Mouse (Mus musculus): ENCODE data around the gene Lsm14b.

Lsm14b gene

DNA sequence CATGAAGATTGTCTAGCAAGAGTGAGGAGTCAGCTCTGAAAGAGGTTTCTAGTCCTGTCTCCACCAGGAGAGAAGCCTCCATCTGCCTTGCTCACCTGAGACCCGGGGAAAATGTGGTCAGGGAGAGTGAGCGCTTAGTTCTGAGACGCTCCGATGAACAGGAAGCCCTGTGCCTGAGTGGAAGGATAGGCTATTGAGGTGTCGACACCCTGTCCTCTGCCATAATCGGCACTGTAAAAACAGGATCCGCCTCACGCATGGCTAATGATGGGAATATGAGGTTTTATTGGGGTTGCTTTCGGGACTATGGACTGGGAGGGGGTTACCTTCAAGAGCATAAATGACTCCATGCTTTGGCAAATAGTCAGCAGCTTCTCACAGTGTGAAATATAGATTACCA lies 6.2 kb upstream of the Lsm14b start:
- DNase-seq (ENCODE audit: low spot score), result no peak

- no peak for DNase-seq (ENCODE audit: low spot score)
Observed at GRCm38 (mm10) chr2:180020091-180020661, 4.6 kb upstream of the Lsm14b start.

DNA sequence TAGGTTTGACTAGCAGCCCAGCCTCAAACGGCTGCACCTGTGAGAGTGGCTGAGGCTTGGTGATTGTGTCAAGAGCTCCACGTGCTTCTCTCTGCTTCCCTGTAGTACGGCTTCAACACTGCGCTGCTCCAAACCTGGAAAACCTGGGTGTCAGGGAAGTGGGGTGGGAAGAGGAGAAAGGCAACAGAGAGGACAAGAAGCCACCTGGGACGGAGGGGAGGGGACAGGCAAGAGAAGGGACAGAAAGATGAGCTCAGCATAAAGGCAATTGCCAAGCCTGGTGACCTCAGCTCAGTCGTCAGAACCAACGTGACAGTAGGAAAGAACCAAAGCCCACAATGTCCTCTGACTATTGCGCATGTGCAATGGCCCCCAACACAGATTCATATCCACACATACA lies 3.9 kb upstream of the Lsm14b start:
- DNase-seq (ENCODE audit: low spot score), result no peak

DNA sequence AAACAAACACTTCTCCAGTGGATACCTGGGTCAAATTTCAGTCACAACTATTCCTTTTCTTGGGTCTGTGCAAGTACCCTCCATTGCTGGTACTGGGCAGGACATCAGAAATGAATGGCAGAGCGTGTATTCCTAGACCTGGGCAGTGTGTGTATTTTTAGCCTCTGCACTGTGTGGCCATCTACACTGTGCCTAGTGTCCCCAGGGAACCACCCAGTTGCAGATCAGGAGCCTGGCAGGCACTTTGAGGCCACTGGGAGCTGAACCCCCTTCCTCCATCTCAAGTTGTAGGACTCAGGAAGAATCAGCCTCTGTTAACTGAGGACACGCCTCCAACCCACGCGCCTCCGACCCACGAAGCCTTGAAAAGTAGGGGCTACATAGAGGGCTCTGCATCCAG lies 2.0 kb upstream of the Lsm14b start:
- DNase-seq (ENCODE audit: low spot score), result peak; percentile 3

DNA sequence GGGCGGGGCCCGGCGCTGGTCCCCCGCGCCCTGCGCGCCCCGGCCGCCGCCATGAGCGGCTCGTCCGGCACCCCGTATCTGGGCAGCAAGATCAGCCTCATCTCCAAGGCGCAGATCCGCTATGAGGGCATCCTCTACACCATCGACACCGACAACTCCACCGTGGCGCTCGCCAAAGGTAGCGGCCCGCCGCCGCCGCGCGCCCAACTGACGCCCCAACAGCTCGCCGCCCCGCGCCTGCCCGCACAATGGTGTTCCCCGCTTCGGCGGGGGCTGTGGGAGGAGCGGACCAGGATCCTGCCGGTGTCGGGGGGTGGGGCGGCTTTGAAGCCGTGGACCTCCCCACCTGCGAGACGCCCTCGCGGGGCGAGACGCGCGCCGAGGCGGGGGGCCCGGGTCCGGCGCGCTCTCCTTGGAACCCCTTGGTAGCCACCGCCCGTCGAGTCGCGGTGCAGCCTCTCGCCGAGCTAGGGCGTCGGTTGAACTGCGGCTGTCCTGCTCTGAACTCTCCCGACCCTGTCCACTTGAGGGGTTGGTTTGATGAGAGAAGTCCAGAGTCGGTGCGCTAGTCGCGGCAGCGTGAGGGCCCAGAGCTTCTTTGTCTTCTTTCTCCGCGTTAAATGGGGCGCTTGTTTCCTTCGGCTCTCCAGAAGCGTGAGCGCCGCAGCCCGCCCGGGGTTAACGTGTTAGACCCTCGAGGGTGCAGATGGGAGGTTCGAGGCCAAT lies 511 bp downstream of the Lsm14b start:
- DNase-seq (ENCODE audit: low spot score), result peak; percentile 49

- no peak for DNase-seq (ENCODE audit: low spot score)
Observed at GRCm38 (mm10) chr2:180025861-180026200, 1.0 kb downstream of the Lsm14b start.

- DNase-seq (ENCODE audit: low spot score), result no peak
Observed at GRCm38 (mm10) chr2:180027768-180028167, 3.0 kb downstream of the Lsm14b start.

GRCm38 (mm10) chr2:180031270-180031669 lies 6.5 kb downstream of the Lsm14b start:
- DNase-seq (ENCODE audit: low spot score), result no peak

- no peak for DNase-seq (ENCODE audit: low spot score)
Observed at GRCm38 (mm10) chr2:180032925-180033324, 8.1 kb downstream of the Lsm14b start.

DNA sequence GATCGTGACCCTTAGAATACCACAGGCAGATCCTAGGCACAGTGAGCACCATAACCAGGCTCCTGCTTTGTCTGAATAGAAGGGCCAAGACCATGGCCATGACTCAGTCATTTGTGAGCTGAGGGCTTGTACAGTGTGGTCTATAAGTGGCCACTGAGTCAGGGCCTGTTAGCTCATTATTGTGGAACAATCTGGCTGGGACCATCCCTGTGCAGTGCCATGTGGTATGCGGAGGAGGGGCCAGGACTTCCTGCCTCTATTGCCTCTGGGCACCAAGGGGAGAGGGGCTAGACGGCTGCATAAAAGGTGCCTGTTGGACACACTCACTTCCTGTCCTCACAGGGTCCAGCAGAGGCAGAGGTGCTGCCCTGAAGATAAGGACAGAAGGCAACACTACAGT lies 9.2 kb downstream of the Lsm14b start:
- DNase-seq (ENCODE audit: low spot score), result no peak

DNA sequence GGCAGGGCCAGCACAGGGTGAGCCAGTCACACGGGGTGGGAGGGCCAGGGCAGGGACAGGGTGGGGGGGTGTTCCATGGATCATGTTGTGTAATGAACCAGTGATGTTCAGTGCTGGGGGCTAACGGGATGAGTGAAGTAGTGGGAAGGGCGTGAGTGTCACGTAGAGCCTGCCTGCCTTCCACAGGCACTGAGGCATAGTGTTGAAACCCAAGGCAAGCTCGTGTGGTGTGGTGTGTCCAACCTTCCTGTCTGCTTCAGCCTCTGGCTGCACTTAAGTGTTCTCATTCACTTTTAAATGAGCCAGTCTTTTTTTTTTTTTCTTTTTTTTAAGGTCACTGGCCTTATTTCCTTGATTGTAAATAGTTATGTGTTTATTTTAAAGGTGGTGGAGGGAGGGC lies 10.0 kb downstream of the Lsm14b start:
- DNase-seq (ENCODE audit: low spot score), result no peak

DNA sequence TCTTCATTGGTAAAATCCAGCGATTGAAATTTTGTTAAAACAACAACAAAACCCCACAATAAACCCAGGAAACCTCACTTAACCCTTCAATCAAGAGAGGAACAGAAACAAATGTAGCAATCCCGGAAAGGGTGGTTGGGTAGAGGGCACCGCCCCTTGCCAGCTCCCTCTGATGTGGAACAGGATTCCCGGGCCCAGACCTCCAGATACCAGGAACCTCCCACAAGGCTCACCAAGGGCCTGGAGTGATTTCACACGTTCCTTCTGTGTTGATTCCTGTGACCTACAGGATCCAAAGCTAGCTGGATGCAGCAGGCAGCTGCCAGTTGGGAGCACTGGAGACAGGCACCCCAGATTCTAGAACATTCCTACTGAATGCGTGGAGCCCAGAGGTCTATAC lies 15.6 kb downstream of the Lsm14b start:
- DNase-seq (ENCODE audit: low spot score), result no peak

GRCm38 (mm10) chr2:180041577-180042255 lies 16.9 kb downstream of the Lsm14b start:
- DNase-seq (ENCODE audit: low spot score), result peak; percentile 56

DNA sequence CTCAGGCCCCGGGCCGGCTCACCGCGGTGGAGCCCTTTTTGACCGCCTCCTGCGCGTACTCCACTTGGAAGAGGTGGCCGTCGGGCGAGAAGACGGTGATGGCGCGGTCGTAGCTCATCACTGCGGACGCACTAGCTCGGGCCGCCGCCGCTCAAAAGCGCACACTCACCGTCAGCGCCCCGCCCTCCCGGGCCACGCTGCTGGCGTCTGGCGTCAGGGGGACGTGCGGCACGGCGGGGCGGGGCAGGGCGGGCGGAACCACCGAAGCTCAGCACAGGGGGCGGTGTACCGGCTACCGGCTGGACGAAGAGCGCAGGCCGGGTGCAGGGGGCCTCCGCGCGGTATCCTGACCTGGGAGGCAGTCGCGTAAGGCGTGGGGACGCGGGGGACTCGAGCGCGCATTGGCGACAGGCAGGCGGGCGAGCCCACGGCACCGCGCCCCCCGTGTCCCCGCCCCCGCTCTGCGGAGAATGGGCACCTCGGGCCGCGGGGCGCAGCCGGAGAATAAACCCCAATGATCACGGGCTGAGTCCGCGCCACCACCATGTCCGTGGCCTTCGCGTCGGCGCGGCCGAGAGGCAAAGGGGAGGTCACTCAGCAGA lies 17.6 kb downstream of the Lsm14b start, which contains the start of the genes Psma7 and Ss18l1:
Gene Psma7 (minus strand): TSS at position 178 of the 602 bp plus-strand sequence.
Gene Ss18l1 (plus strand): TSS at position 254 of the 602 bp plus-strand sequence.
- peak; percentile 87 for DNase-seq (ENCODE audit: low spot score)

GRCm38 (mm10) chr2:180042858-180043515 lies 18.2 kb downstream of the Lsm14b start:
- peak; percentile 68 for DNase-seq (ENCODE audit: low spot score)

DNA sequence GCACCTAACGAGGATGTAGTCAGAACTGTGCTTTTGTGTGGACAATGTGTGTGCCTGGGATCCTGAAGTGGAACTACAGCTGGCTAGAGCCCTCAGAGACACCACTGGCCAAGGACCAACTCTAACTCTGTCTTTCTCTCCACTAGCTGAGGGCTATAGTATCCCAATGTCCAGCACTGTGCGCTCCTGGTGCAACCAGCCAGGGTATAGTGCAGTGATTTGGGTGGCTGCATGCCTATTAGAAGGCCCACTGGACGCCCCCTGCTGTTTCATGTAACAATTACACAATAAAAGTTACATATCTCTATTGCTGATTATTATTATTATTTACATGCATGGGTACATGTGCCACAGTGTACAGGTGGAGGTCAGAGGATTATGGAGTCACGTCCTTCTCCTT lies 20.5 kb downstream of the Lsm14b start:
- peak; percentile 50 for DNase-seq (ENCODE audit: low spot score)

GRCm38 (mm10) chr2:180047580-180047979 lies 22.8 kb downstream of the Lsm14b start:
- DNase-seq (ENCODE audit: low spot score), result no peak

DNA sequence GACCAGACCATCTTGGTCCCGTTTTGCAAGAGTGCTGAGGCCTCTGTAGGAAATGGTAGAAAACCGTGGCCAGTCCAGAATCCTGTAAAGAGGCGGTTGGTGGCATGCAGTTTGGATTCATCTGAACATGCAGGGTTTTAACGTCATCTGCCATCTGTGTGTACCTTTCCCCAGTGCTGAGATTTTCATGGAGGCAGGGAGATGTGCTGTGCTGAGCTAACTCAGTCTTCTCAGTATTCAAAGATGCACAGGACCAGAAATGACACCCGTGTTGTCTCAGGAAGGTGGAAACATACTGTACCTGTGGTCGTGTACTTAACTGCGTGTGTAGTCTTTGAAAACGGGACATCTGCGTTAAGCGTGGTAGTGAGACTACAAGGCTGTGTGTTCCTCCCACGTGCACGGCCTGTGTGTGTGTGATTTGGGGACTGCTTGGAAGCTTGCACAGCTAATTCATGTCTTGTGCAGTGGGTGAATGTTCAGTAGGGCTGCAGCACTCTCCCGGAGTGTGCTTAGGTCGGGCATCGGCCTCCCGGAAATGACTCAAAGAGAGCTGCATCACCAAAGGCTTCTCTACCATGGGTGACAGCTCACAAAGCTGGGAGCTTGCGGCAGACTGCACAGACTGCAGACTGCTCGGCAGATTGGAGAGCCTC lies 23.3 kb downstream of the Lsm14b start:
- DNase-seq (ENCODE audit: low spot score), result peak; percentile 61

GRCm38 (mm10) chr2:180050986-180051385 lies 26.2 kb downstream of the Lsm14b start:
- DNase-seq (ENCODE audit: low spot score), result peak; percentile 85

DNA sequence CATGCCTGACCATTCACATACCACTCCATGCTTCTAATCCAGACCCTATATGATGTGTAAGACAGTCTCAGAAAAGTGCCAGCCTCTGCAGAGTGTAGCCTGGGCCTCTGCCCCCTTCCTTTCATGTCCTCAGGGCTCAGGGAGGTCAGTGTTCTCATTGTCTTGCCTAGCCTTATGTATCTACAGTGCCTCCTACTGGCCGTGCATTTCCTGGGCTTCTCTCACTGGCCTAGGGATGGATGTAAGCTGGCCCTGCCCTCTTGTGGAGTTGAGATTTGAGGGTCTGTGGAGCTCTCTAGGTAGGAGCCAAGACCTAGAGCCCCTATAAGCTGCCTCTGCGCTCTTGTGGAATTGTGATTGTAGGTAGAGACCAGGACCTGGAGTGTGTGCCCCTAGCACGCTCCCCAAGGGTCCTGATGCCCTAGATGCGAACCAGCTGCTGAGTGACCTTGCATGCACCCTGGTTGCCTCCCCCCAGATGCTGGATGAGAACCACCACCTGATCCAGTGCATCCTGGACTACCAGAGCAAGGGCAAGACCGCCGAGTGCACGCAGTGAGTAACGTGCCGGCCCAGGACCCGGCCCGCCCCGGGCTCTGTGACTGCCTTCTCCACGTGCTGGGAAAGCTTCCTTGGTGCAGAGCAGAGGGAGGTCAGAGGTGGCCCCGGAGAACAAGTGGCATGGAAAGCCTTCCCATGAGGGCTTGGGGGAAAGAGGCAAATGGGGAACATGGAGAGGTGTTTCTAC lies 27.4 kb downstream of the Lsm14b start:
- no peak for DNase-seq (ENCODE audit: low spot score)

DNA sequence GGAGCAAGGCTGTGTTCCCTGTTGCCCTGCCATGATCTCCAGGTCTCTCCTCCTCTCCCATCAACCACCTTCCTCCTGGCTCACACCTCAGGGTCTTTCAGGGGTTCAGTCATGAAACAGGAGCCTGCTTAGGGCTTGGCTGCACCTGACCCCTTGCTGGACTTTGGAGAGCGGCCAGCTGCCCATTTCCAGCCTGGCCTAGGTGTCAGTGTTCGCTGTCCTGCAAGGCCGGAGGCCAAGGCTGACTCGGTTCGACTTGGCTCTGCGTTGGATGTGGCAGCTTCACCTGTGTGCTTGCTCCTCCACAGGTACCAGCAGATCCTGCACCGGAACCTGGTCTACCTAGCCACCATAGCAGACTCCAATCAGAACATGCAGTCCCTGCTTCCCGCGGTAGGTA lies 28.2 kb downstream of the Lsm14b start:
- DNase-seq (ENCODE audit: low spot score), result no peak
